Mouse (Mus musculus) limb, embryonic 13.5 days (tissue): ENCODE measurements around the gene Ptprf. TPM values are rescaled to one million over a fixed set of nuclear protein-coding genes. Genes with fewer than 3 reads are reported as not detected.

Experiments
- ATAC-seq: fragments of 200-750 bp; cut with Nextera tagmentation; 2 replicates; pipeline ENCODE4 v1.8.0; 2017; ENCODE audit warnings: low read depth, moderate number of reproducible peaks, moderate TSS enrichment; ENCODE audit not compliant: low FRiP score
- H3K27ac ChIP-seq: fragments of 300-500 bp; sonication (generic); 2 replicates; pipeline ENCODE4 v1.5.1; 2015; ENCODE audit warnings: inconsistent platforms, mild to moderate bottlenecking, moderate library complexity
- H3K27me3 ChIP-seq: fragments of 300-500 bp; sonication (generic); 2 replicates; pipeline ENCODE4 v1.6.1; 2015; ENCODE audit warnings: mild to moderate bottlenecking, inconsistent platforms
- H3K36me3 ChIP-seq: fragments of 300-500 bp; sonication (generic); 2 replicates; pipeline ENCODE4 v1.6.1; 2015; ENCODE audit warnings: inconsistent platforms, mild to moderate bottlenecking, moderate library complexity
- H3K4me1 ChIP-seq: fragments of 300-500 bp; sonication (generic); 2 replicates; pipeline ENCODE4 v1.6.1; 2015; ENCODE audit warnings: inconsistent platforms
- H3K4me2 ChIP-seq: fragments of 300-500 bp; sonication (generic); replicated peaks from 2 replicates; pipeline ENCODE4 v1.6.1; 2015; ENCODE audit warnings: inconsistent platforms, mild to moderate bottlenecking, moderate library complexity
- H3K4me3 ChIP-seq: fragments of 300-500 bp; sonication (generic); 2 replicates; pipeline ENCODE4 v1.5.1; 2015; ENCODE audit warnings: moderate library complexity, mild to moderate bottlenecking, inconsistent platforms
- H3K9ac ChIP-seq: fragments of 300-500 bp; sonication (generic); 2 replicates; pipeline ENCODE4 v1.6.1; 2015; ENCODE audit warnings: mild to moderate bottlenecking, inconsistent platforms
- H3K9me3 ChIP-seq: fragments of 300-500 bp; sonication (generic); 2 replicates; pipeline ENCODE4 v1.6.1; 2016; ENCODE audit warnings: inconsistent platforms
- WGBS: fragments of 180-500 bp; shearing (Covaris S2); methylation state at CpG from one replicate; pipeline ENCODE4 v1.1.7; 2015; 5-methylcytosine and 5-hydroxymethylcytosine counted together
- microRNA-seq: library from miRNA; unstranded; fragments of <30 nt; microRNA quantifications from one replicate; pipeline ENCODE4, GENCODE M21; 2016
- polyA plus RNA-seq: library from polyadenylated mRNA; unstranded; fragments of >200 nt; fragmentation: Nextera tagmentation; extraction: Ambion mirVana; gene quantifications from 2 replicates; pipeline ENCODE4 v1.2.1, GENCODE M21; 2015

Ptprf gene
- polyA plus RNA-seq, 1 experiment from 2014 or later: 58.1 TPM

- peaks cover 15% of the 10 kb centered on the region for H3K4me1 ChIP-seq
- under 1% methylated on average over 38 of the region's 38 CpGs for WGBS
- peak within 1 kb of the TSS; percentile 92 for H3K27ac ChIP-seq
- H3K36me3 ChIP-seq: peaks cover 27% of the 10 kb centered on the region
- no peaks in the 10 kb centered on the region for H3K27me3 ChIP-seq
- peak within 1 kb of the TSS; percentile 80 for H3K4me2 ChIP-seq
- peak; percentile 100 for ATAC-seq
- H3K9me3 ChIP-seq: no peaks in the 10 kb centered on the region
- H3K4me3 ChIP-seq: peak within 1 kb of the TSS; percentile 72
- peak within 1 kb of the TSS; percentile 83 for H3K9ac ChIP-seq
These were observed 111.5 kb downstream of the Ptprf start, which contains the start of gene Kdm4a for GRCm38 (mm10) chr4:118179467-118180300. Gene Kdm4a (minus strand): TSS chr4:118180043.

- peaks cover 15% of the 10 kb centered on the region for H3K4me1 ChIP-seq
- peak overlapping the region; percentile 72 for H3K4me3 ChIP-seq
- peak overlapping the region; percentile 83 for H3K9ac ChIP-seq
- no peak for ATAC-seq
- H3K27me3 ChIP-seq: no peaks in the 10 kb centered on the region
- peak overlapping the region; percentile 92 for H3K27ac ChIP-seq
- 2% methylated on average over 12 of the region's 12 CpGs for WGBS
- peak overlapping the region; percentile 68 for H3K4me2 ChIP-seq
- H3K36me3 ChIP-seq: peaks cover 34% of the 10 kb centered on the region
- H3K9me3 ChIP-seq: no peaks in the 10 kb centered on the region
These were observed 112.2 kb downstream of the Ptprf start for GRCm38 (mm10) chr4:118178952-118179466.

DNA sequence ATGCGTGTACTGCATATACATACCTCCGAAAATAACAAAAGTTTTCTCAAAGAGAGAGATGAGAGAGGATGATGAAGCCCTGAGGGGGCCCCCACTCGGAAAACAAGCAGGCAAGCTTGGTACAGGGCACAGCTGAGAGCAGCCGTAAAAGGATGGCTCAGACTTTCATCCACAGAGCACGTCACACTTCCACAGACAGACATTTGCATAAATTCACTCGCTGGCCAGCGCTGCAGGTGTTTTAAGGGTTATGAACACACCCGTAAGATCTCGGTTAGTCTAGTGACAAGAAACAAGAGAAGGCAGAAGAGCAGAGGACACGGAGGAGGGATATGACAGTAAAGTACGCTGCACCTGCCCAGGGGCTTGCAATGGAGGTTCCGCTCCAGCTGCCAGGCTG is 118.7 kb downstream of the Ptprf start:
- no peak overlapping the region for H3K9ac ChIP-seq
- H3K36me3 ChIP-seq: peaks cover 100% of the 10 kb centered on the region
- H3K9me3 ChIP-seq: no peaks in the 10 kb centered on the region
- no peak overlapping the region for H3K27ac ChIP-seq
- no peak overlapping the region for H3K4me3 ChIP-seq
- ATAC-seq: no peak
- H3K27me3 ChIP-seq: no peaks in the 10 kb centered on the region
- WGBS: 94% methylated on average over 12 of the region's 12 CpGs
- no peak overlapping the region for H3K4me2 ChIP-seq
- no peaks in the 10 kb centered on the region for H3K4me1 ChIP-seq

GRCm38 (mm10) chr4:118171006-118171405 is 120.2 kb downstream of the Ptprf start:
- Histone ChIP-seq H3K27ac (no peak overlapping the region), H3K9me3 (no peaks in the 10 kb centered on the region), H3K4me2 (no peak overlapping the region), H3K27me3 (no peaks in the 10 kb centered on the region), H3K36me3 (peaks cover 100% of the 10 kb centered on the region), H3K9ac (no peak overlapping the region), H3K4me1 (no peaks in the 10 kb centered on the region), H3K4me3 (no peak overlapping the region)
- no peak for ATAC-seq
- 86% methylated on average over 9 of the region's 9 CpGs for WGBS

- no peaks in the 10 kb centered on the region for H3K27me3 ChIP-seq
- H3K27ac ChIP-seq: no peak overlapping the region
- 95% methylated on average over 12 of the region's 12 CpGs for WGBS
- no peaks in the 10 kb centered on the region for H3K4me1 ChIP-seq
- no peak overlapping the region for H3K9ac ChIP-seq
- H3K4me2 ChIP-seq: no peak overlapping the region
- H3K9me3 ChIP-seq: no peaks in the 10 kb centered on the region
- no peak for ATAC-seq
- no peak overlapping the region for H3K4me3 ChIP-seq
- peaks cover 94% of the 10 kb centered on the region for H3K36me3 ChIP-seq
These were observed 129.1 kb downstream of the Ptprf start for GRCm38 (mm10) chr4:118162123-118162522.

Small RNA genes within 50 kb of the gene (microRNA-seq; reads per million reads assigned to microRNA genes)
- gene Mir7226: 0.52 reads per million

Other genes starting within 250 kb of the Ptprf start
- 9.3 and 9.8 TPM in 2 replicates for gene St3gal3, start 156.5 kb downstream of the Ptprf start, polyA plus RNA-seq
- gene Kdm4a, start 111.4 kb downstream of the Ptprf start, polyA plus RNA-seq: 51.8 TPM in 2 replicates
- gene Szt2, start 117.9 kb upstream of the Ptprf start, polyA plus RNA-seq: 8.8 and 10.6 TPM in 2 replicates
- 108 and 116 TPM in 2 replicates for gene Med8, start 117.9 kb upstream of the Ptprf start, polyA plus RNA-seq
- gene Elovl1, start 136.7 kb upstream of the Ptprf start, polyA plus RNA-seq: 66.3 and 66.5 TPM in 2 replicates
- 221 and 238 TPM in 2 replicates for gene Cdc20, start 145.9 kb upstream of the Ptprf start, polyA plus RNA-seq
- gene Mpl, start 166.1 kb upstream of the Ptprf start, polyA plus RNA-seq: 0.33 and 0.46 TPM in 2 replicates
- gene Tie1, start 198.7 kb upstream of the Ptprf start, polyA plus RNA-seq: 21.5 and 22.8 TPM in 2 replicates
- 1.0 and 2.0 TPM in 2 replicates for gene 2610528J11Rik, start 235.6 kb upstream of the Ptprf start, polyA plus RNA-seq